Mouse (Mus musculus) adrenal gland, adult 18-20 months (tissue): ENCODE measurements around the gene Fosl2. TPM values are rescaled to one million over a fixed set of nuclear protein-coding genes. Genes with fewer than 3 reads are reported as not detected.
"Not testable (repeated sequence)": the region's sequence is repeated elsewhere in the genome, so short reads cannot be mapped to it uniquely, and the experiment has no call there.

Experiments
- DNase-seq, 2 experiments: peaks; one replicate each; pipeline ENCODE4 v3.0.0; 2021 to 2022; ENCODE audit warnings: low spot score in 2 of 2
- total RNA-seq, 2 experiments: library from RNA; stranded (reverse); gene quantifications; 1 replicate in 1 of 2; 2 replicates in 1 of 2; pipeline ENCODE4 v1.2.3; 2021

Fosl2 gene
- total RNA-seq, 2 experiments from 2014 or later: 188 to 364 TPM

- DNase-seq: no peak
Observed at GRCm38 (mm10) chr5:32177737-32178136, 42.1 kb downstream of the Fosl2 start.

- not testable (repeated sequence) for DNase-seq
Observed at GRCm38 (mm10) chr5:32178720-32179119, 43.1 kb downstream of the Fosl2 start.

- no peak for DNase-seq
Observed at GRCm38 (mm10) chr5:32182885-32183629, 47.5 kb downstream of the Fosl2 start.

GRCm38 (mm10) chr5:32187717-32188116 lies 52.1 kb downstream of the Fosl2 start:
- no peak for DNase-seq

- DNase-seq: no peak
Observed at GRCm38 (mm10) chr5:32191259-32191658, 55.7 kb downstream of the Fosl2 start.

GRCm38 (mm10) chr5:32192016-32192845 lies 56.6 kb downstream of the Fosl2 start:
- peak in 1 of 2 experiments; percentile 42 for DNase-seq

- no peak for DNase-seq
Observed at GRCm38 (mm10) chr5:32194236-32194635, 58.6 kb downstream of the Fosl2 start.

- no peak for DNase-seq
Observed at GRCm38 (mm10) chr5:32195857-32196609, 60.4 kb downstream of the Fosl2 start.

- DNase-seq: peak; percentile 95 to 98
Observed at GRCm38 (mm10) chr5:32197698-32198097, 62.1 kb downstream of the Fosl2 start.

GRCm38 (mm10) chr5:32199136-32199535 lies 63.5 kb downstream of the Fosl2 start:
- DNase-seq: no peak

GRCm38 (mm10) chr5:32199594-32199993 lies 64.0 kb downstream of the Fosl2 start:
- DNase-seq: no peak

- no peak for DNase-seq
Observed at GRCm38 (mm10) chr5:32204653-32205052, 69.1 kb downstream of the Fosl2 start.

- DNase-seq: no peak
Observed at GRCm38 (mm10) chr5:32206726-32207125, 71.1 kb downstream of the Fosl2 start.

Other genes starting within 250 kb of the Fosl2 start
- under 1 TPM; 0.29 to 0.33 TPM for gene Plb1, start 96.9 kb downstream of the Fosl2 start, total RNA-seq